Mouse (Mus musculus) embryo, embryonic 9.5 days (tissue): ENCODE data around the gene Sdk1.
"Not testable (repeated sequence)": the region's sequence is repeated elsewhere in the genome, so short reads cannot be mapped to it uniquely, and the experiment has no call there.

Experiments
- DNase-seq: peaks from one replicate; pipeline ENCODE4 v3.0.0-alpha.2; 2017; ENCODE audit errors: extremely low spot score

The Sdk1 gene

GRCm38 (mm10) chr5:141636406-141636805 lies 395.1 kb downstream of the Sdk1 start:
- no peak for DNase-seq

GRCm38 (mm10) chr5:141637054-141637453 lies 395.8 kb downstream of the Sdk1 start:
- DNase-seq, result not testable (repeated sequence)

DNA sequence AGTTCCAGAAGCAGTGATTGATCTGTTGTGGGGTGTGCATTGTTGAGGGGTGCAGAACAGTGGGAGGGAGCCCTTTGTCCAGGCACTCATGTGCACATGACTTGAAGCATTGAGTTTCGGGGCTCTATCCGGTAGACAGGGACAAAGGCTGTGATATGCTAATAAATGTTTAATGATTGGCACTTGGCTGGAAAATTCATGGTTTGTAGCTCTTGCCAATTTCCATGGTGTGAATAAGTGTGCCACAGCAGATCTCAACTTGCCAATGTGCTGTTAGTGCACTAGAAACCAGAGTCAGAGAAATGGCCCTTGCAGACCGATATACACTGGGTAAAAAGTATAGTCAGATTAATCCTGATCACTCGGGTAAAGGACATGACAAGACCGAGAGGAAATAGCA lies 404.4 kb downstream of the Sdk1 start:
- no peak for DNase-seq

DNA sequence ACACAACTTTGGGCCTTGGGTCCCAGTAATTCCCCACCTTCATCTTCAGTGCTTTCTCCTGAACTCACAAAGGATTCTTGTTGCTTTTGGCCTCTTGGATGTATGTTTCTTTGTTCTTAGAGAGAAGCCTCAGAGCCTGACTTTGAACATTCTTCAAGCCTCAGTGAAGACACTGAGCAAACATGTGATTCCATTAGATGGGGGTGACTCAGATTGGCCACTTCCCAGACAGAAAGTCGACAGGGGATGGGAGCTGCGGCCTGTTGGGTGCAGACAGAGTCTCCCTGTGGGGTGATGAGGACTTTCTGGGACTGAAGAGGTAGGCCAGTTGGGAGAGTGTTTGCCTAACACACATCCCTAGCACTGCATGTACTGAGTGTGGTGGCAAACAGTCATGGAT lies 405.3 kb downstream of the Sdk1 start:
- DNase-seq, result no peak

DNA sequence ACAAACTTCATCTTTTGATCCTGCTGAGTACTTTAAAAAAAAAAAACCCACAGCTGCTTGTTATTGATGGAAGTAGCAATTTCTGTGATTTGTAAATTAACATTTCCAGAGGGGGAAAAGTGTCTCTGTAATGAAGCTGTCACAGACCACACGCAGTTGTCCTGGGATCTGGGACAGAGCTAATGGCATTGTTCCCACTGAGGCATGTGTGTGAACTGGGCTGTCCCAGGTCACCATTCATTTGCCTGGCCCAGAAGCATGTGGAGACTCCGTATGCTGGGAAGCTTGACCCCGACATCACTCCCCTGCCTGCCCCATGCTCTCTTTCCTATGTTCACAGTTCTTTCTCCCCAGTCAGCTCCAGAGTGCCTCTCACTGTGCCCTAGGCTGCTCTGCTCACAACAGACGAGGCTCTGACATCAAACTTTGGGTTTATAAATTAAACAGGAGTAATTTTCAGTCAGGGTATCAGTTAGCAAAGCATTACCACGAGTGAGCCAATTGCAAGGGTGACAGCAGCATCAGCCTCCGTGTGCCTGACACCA lies 408.6 kb downstream of the Sdk1 start:
- no peak for DNase-seq

DNA sequence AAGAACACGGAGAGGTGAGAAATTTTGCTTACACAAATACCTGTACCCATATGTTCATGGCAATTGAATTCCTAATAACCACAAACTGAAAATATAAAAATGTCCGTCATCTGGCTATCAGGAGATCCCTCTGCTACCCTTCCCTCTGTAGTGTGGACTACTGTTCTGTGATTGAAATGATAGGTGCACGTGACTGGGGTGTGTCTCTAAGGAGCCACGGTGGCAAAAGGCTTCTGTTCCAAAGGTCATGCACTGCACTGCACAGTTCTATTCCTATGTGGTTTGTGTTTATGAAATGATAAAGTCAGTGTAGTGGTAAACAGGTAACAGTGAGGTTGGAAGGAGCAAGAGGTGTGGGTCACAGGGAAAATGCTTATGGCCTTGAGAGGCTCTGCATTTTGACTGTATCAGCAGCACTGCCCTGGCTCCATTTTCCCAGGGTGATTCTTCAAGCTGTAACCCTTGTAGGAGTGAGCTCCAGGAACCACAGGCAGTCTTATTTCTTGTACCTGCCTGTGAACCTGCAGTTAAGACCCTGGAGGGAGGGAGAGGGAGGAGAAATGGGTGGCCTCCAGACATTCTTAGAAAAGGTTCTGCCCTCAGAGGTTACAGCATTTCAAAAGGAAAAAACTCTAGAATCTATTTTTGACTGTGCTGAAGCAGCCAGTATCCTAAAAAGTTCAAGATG lies 410.5 kb downstream of the Sdk1 start:
- no peak for DNase-seq

GRCm38 (mm10) chr5:141676371-141676770 lies 435.1 kb downstream of the Sdk1 start:
- no peak for DNase-seq

GRCm38 (mm10) chr5:141677034-141677433 lies 435.7 kb downstream of the Sdk1 start:
- DNase-seq, result no peak

DNA sequence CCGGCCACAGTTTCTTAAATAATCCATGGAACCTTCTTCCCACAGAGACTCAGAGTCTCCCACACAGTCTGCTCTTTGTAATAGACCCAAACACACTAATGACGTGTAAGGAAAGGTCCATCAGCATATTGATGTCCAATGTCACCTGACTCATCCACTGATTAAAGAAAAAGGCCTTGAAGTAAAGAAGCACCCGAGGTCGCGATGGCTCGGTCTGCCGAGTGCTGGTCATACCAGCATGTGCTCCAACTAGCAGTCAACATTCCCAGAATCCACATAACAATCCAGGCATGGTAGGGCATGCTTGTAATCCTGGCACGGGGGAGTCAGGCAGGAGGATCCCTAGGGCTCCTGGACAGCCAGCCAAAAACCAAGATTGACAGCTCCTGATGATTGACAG lies 436.6 kb downstream of the Sdk1 start:
- no peak for DNase-seq

DNA sequence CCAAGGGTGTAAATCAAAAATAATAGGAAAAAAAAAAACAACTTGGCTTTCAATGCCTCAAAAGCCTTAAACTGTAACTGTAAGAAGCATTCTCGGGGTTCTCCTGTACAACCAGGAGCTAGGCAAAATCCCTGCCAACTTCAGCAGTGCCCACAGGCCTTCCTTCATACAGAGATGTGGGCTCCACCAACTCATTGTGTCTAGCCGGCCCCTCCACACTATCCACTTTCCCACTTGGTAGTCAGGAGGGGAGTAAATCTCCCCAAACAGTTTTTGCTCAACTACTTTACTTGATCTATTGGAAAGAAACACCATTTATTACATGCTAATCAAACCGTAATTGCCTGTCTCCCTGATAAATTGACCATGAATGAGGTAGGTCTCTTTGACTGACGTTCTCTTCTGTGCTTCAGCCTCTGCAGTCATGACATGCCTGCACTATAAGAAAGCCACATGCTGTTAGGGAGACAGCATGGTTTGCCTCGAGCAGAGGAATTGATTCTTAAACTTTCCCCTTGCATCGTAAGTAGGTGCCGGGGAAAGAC lies 445.7 kb downstream of the Sdk1 start:
- DNase-seq, result no peak

DNA sequence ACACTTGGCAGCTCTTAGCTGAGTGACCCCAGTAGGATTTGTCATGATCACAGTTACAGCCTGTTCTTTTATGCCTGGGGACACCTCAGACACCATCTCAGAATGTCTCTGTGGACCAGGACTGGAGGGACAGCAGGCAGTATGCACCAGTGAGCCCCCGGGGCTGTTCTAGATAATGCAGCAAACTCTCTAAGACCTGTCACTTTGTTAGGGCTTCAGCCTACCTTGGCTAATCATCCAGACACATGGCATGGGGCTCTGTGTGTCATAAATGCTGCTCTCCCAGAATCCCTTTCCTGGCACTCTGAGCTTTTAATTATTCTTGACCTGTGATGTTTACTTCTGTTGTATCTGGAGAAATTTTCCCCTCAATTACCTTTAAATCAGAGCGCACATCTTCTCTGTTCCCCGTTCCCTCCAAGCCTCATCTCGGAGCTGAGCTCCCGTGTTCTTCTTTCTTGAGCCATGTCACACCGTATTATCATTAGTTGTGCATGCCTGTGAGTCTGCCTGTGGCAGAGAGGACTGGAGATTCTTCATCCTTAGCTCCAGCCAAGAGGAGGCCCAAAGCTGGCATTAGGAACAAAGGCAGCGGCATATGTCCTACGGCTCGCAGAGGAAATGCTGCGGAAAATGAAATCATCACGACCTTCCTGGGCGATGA lies 448.3 kb downstream of the Sdk1 start:
- no peak for DNase-seq

GRCm38 (mm10) chr5:141691482-141691975 lies 450.2 kb downstream of the Sdk1 start:
- DNase-seq, result no peak

- no peak for DNase-seq
Measured at GRCm38 (mm10) chr5:141693716-141694115, 452.4 kb downstream of the Sdk1 start.

DNA sequence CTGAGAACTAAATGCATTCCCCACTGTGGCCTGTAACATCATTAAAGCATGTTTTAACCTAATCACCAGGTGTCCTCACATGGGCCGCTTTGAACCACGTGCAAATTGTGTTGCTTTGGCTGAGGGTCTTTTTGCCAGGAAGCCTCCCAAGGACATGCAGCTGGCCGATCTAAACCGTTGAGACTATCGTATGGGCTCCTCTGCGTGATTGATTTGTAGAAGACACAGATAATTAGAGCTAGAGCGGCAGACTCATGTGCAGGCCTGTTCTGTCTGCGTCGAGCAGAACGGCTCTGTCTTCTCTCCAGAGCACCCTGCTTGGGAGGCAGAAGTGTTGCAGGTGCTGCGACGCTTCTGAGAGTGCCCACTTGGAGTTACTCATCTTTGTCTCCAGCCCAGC lies 453.6 kb downstream of the Sdk1 start:
- DNase-seq, result no peak

- DNase-seq, result no peak
Measured at GRCm38 (mm10) chr5:141698406-141698805, 457.1 kb downstream of the Sdk1 start.

GRCm38 (mm10) chr5:141720751-141721150 lies 479.5 kb downstream of the Sdk1 start:
- peak; percentile 48 for DNase-seq

DNA sequence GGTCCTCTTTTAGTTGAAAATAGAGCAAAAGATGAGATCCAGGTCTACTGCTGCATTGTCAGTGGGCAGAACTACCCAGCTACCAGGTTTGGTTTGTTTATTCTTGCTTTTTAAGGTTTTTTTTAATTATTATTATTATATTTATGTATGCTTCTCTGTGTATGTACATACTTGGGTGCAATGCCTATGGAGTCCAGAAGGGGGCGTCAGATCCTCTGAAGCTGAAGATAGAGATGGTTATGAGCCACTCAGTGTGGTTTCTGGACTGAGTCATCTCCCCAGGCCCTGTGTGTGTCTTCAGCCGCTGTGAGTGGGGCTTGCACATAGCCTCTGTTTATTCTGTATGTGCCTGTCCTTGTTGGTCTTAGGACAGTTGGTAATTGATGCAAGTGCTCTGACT lies 486.7 kb downstream of the Sdk1 start:
- DNase-seq, result no peak

DNA sequence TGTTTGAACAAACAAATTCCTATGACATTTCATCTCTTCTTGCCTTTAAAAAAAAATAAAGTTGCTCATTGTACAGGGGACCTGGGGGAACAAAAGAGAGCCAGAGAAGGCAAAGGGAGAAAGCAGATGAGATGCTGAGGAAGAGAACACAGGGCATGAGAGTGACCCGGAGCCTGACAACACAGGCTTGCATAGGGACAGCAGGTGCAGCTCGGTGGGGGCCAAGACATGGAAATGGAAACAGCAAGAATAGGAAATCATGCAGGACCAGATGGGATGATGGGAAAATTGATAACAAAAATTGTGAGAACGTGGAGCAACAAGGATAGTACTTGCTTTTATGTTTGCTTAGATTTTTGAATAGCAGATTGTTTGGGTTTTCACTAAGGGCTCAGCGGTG lies 488.7 kb downstream of the Sdk1 start:
- no peak for DNase-seq

DNA sequence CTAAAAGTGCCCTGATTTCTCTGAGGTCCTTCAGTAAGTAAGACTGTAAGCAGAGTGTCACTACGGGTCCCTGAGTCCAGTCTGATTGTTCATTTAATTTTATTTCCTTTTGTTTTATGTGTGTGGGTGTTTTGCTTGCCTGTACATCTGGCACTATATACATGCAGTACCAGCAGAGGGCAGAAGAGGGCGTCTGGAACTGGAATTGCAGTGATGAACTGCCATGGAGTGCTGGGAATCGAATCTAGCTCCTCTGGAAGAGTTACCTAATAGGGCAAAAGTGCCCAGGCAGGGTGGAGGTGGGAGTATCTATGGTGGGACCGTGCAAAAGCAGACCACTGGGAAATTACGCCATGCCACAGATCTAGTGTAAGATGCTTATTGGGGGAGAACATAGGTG lies 497.4 kb downstream of the Sdk1 start:
- DNase-seq, result no peak

DNA sequence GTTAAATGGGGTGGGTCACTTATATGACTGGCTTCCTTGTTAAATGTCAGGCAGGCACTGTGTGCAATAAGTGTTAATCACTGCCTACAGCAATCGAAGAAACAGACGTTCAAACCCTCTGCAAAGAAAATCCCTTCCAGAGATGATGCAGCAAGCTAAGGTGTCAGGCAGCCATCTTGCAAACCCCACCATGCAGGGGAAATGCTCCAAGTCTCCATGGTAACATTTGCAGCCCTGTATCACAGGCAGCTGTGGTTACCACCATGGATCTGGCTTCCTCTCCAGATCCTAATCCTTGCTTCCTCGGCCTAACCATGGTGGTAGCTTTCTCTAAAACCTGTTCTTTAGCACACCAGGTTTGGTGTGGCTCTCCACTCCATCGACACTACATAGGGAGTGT lies 507.5 kb downstream of the Sdk1 start:
- DNase-seq, result no peak

- DNase-seq, result peak; percentile 7
Measured at GRCm38 (mm10) chr5:141754278-141754677, 513.0 kb downstream of the Sdk1 start.

GRCm38 (mm10) chr5:141758885-141759284 lies 517.6 kb downstream of the Sdk1 start:
- DNase-seq, result no peak

DNA sequence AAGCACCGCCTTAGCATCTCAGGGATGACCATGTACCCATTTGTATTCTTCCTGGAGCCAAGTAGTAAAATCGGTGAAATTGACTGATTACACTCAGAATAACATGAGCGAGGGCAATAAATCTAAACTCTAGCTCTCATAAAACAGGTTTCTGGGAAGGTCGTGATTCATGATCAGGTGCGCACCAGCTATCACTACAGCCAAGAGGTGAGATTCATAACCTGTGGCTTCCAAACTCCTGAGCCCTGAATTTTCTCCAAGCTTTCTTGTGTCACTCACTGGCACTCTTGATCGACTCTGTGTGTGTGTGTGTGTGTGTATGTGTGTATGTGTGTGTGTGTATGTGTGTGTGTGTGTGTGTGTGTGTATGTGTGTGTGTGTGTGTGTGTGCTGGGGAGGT lies 522.8 kb downstream of the Sdk1 start:
- DNase-seq, result no peak
